Comparison of ENCODE assay signal across 13 mouse cellular contexts in genomic region chr7:30358378-30359186, GRCm38 (mm10). TPM values are rescaled to one million over a fixed set of nuclear protein-coding genes. Genes with fewer than 3 reads are reported as not detected.
DNase-seq lines count a peak whose midpoint lies in the region; ATAC-seq and TF ChIP-seq lines count a peak whose summit lies in the region.
"Had no signal": no experiment of that assay in that cellular context is flagged by ENCODE, and none has a peak within 500 bp of the region (broad histone marks: within the 10 kb centered on the region; RNA-seq: fewer than 3 reads in every experiment).

No protein-coding gene starts in this region.

- no peak for DNase-seq in hindbrain, embryonic 10.5 days (ENCODE audit: low spot score)
- no peak for DNase-seq in midbrain, postnatal 0 days (ENCODE audit: low spot score)
- DNase-seq in embryo, embryonic 9.5 days (ENCODE audit: extremely low spot score) = no peak
- no peak for DNase-seq in embryo, embryonic 10.5 days (ENCODE audit: low spot score)
- DNase-seq: adrenal gland, adult 8-10 months; lung, embryonic 14.5 days had no signal

- no peaks in the 10 kb centered on the region for H3K27me3 ChIP-seq in hindbrain, embryonic 13.5 days
- no peaks in the 10 kb centered on the region for H3K27me3 ChIP-seq in hindbrain, embryonic 10.5 days (ENCODE audit: insufficient read depth, poor library complexity, severe bottlenecking)
- H3K27me3 ChIP-seq in hindbrain, embryonic 16.5 days (replicated peaks; ENCODE audit: control insufficient read depth, insufficient read depth, low read length) = no peaks in the 10 kb centered on the region
- H3K27me3 ChIP-seq in kidney, embryonic 16.5 days (ENCODE audit: insufficient read depth, low read length) = no peaks in the 10 kb centered on the region
- H3K27me3 ChIP-seq in midbrain, postnatal 0 days (ENCODE audit: insufficient read depth, low read length) = no peaks in the 10 kb centered on the region
- H3K27me3 ChIP-seq in heart, embryonic 12.5 days (replicated peaks) = peaks cover 33% of the 10 kb centered on the region

- 44% methylated on average over 7 of the region's 7 CpGs for WGBS in hindbrain, embryonic 13.5 days
- 76% methylated on average over 7 of the region's 7 CpGs for WGBS in hindbrain, embryonic 10.5 days
- 55% methylated on average over 7 of the region's 7 CpGs for WGBS in hindbrain, embryonic 16.5 days
- whole genome bisulfite sequencing in kidney, embryonic 16.5 days = 55% methylated on average over 7 of the region's 7 CpGs
- WGBS in midbrain, postnatal 0 days = 68% methylated on average over 7 of the region's 7 CpGs
- WGBS in heart, embryonic 12.5 days = 70% methylated on average over 7 of the region's 7 CpGs

- H3K9ac ChIP-seq in hindbrain, embryonic 13.5 days = peak overlapping the region; percentile 60
- H3K9ac ChIP-seq in hindbrain, embryonic 16.5 days (ENCODE audit: low read depth, low read length) = no peak overlapping the region
- peak overlapping the region; percentile 23; the same call in 1 of the 2 replicates for H3K9ac ChIP-seq in kidney, embryonic 16.5 days (replicated peaks; ENCODE audit: low read length)
- 0 out of 2 replicates have a peak overlapping the region, but pooled peaks have one; percentile 1 for H3K9ac ChIP-seq in midbrain, postnatal 0 days (replicated peaks; ENCODE audit: low read length, poor library complexity, severe bottlenecking)
- no peak overlapping the region for H3K9ac ChIP-seq in heart, embryonic 12.5 days
- H3K9ac ChIP-seq: heart, embryonic 13.5 days; lung, embryonic 14.5 days had no signal

- peaks cover 84% of the 10 kb centered on the region for H3K4me1 ChIP-seq in hindbrain, embryonic 13.5 days (replicated peaks)
- peaks cover 61% of the 10 kb centered on the region for H3K4me1 ChIP-seq in hindbrain, embryonic 10.5 days (replicated peaks)
- peaks cover 45% of the 10 kb centered on the region for H3K4me1 ChIP-seq in hindbrain, embryonic 16.5 days (ENCODE audit: control insufficient read depth, insufficient read depth, low read depth, low read length)
- peaks cover 40% of the 10 kb centered on the region for H3K4me1 ChIP-seq in kidney, embryonic 16.5 days (ENCODE audit: insufficient read depth, low read length)
- H3K4me1 ChIP-seq in midbrain, postnatal 0 days (ENCODE audit: insufficient read depth, low read length) = peaks cover 17% of the 10 kb centered on the region; the same call in 1 of the 2 replicates
- H3K4me1 ChIP-seq in heart, embryonic 12.5 days (replicated peaks) = peaks cover 17% of the 10 kb centered on the region; the same call in 1 of the 2 replicates
- H3K4me1 ChIP-seq: megakaryocyte, embryonic 14.5 days had no signal

- no peak for ATAC-seq in hindbrain, embryonic 13.5 days (ENCODE audit: low FRiP score)
- ATAC-seq in hindbrain, embryonic 16.5 days = no peak
- ATAC-seq in kidney, embryonic 16.5 days (ENCODE audit: low FRiP score, low TSS enrichment) = 0 out of 2 replicates have a peak, but pooled peaks have one; percentile 42
- ATAC-seq in midbrain, postnatal 0 days (ENCODE audit: low FRiP score) = no peak
- ATAC-seq in heart, embryonic 12.5 days (ENCODE audit: insufficient number of reproducible peaks, low FRiP score) = no peak

- H3K36me3 ChIP-seq in hindbrain, embryonic 13.5 days = peaks cover 49% of the 10 kb centered on the region
- H3K36me3 ChIP-seq in hindbrain, embryonic 10.5 days = peaks cover 51% of the 10 kb centered on the region
- peaks cover 17% of the 10 kb centered on the region for H3K36me3 ChIP-seq in hindbrain, embryonic 16.5 days (ENCODE audit: control insufficient read depth, insufficient read depth, low read length)
- H3K36me3 ChIP-seq in kidney, embryonic 16.5 days (ENCODE audit: insufficient read depth, low read length) = peaks cover 21% of the 10 kb centered on the region
- H3K36me3 ChIP-seq in midbrain, postnatal 0 days (ENCODE audit: insufficient read depth, low read length) = peaks cover 39% of the 10 kb centered on the region
- H3K36me3 ChIP-seq in heart, embryonic 12.5 days = peaks cover 18% of the 10 kb centered on the region

- H3K9me3 ChIP-seq in hindbrain, embryonic 13.5 days = no peaks in the 10 kb centered on the region
- H3K9me3 ChIP-seq in hindbrain, embryonic 10.5 days = no peaks in the 10 kb centered on the region; the same call in 1 of the 2 replicates
- H3K9me3 ChIP-seq in hindbrain, embryonic 16.5 days (ENCODE audit: control insufficient read depth, low read length) = no peaks in the 10 kb centered on the region
- no peaks in the 10 kb centered on the region for H3K9me3 ChIP-seq in kidney, embryonic 16.5 days (ENCODE audit: low read length)
- H3K9me3 ChIP-seq in midbrain, postnatal 0 days (ENCODE audit: low read length) = no peaks in the 10 kb centered on the region
- no peaks in the 10 kb centered on the region for H3K9me3 ChIP-seq in heart, embryonic 12.5 days (replicated peaks)
- H3K9me3 ChIP-seq: heart, embryonic 13.5 days; megakaryocyte, embryonic 14.5 days had no signal

- peak overlapping the region; percentile 29 for H3K4me3 ChIP-seq in hindbrain, embryonic 13.5 days
- no peak overlapping the region for H3K4me3 ChIP-seq in hindbrain, embryonic 10.5 days
- no peak overlapping the region for H3K4me3 ChIP-seq in hindbrain, embryonic 16.5 days (ENCODE audit: low read length)
- peak overlapping the region; percentile 23; the same call in 1 of the 2 replicates for H3K4me3 ChIP-seq in kidney, embryonic 16.5 days (ENCODE audit: low read length)
- no peak overlapping the region for H3K4me3 ChIP-seq in midbrain, postnatal 0 days (ENCODE audit: low read depth, low read length)
- no peak overlapping the region for H3K4me3 ChIP-seq in heart, embryonic 12.5 days
- H3K4me3 ChIP-seq: heart, embryonic 13.5 days; megakaryocyte, embryonic 14.5 days had no signal

- H3K4me2 ChIP-seq in hindbrain, embryonic 13.5 days = peak overlapping the region; percentile 88
- H3K4me2 ChIP-seq in hindbrain, embryonic 16.5 days (ENCODE audit: low read length) = peak overlapping the region; percentile 10
- peak overlapping the region; percentile 33 for H3K4me2 ChIP-seq in kidney, embryonic 16.5 days (replicated peaks; ENCODE audit: low read depth, low read length)
- H3K4me2 ChIP-seq in midbrain, postnatal 0 days (ENCODE audit: low read depth, low read length, poor library complexity, severe bottlenecking) = no peak overlapping the region
- no peak overlapping the region for H3K4me2 ChIP-seq in heart, embryonic 12.5 days
- H3K4me2 ChIP-seq: heart, embryonic 13.5 days; lung, embryonic 14.5 days had no signal

- TF ChIP-seq CTCF in midbrain, postnatal 0 days (IDR thresholded peaks at IDR 0.05) = no peak

- no peak overlapping the region for H3K27ac ChIP-seq in hindbrain, embryonic 13.5 days
- H3K27ac ChIP-seq in hindbrain, embryonic 10.5 days = no peak overlapping the region
- H3K27ac ChIP-seq in hindbrain, embryonic 16.5 days (ENCODE audit: low read depth, low read length) = no peak overlapping the region
- H3K27ac ChIP-seq in kidney, embryonic 16.5 days (ENCODE audit: low read length) = peak overlapping the region; percentile 95
- no peak overlapping the region for H3K27ac ChIP-seq in midbrain, postnatal 0 days (ENCODE audit: low read depth, low read length)
- no peak overlapping the region for H3K27ac ChIP-seq in heart, embryonic 12.5 days (ENCODE audit: poor library complexity, severe bottlenecking)
- H3K27ac ChIP-seq: heart, embryonic 13.5 days had no signal

RNA-seq across cellular contexts. Expression of gene Lrfn3, which starts 4.0 kb away (rescaled TPM):
- 13.2 and 13.4 TPM in 2 replicates for polyA plus RNA-seq in hindbrain, embryonic 13.5 days (2015; fragmentation: Nextera tagmentation; extraction: Ambion mirVana)
- 5.5 and 7.8 TPM in 2 replicates for polyA plus RNA-seq in hindbrain, embryonic 10.5 days (2016; fragmentation: Nextera tagmentation; extraction: Ambion mirVana)
- polyA plus RNA-seq in hindbrain, embryonic 16.5 days (2015; fragmentation: Nextera tagmentation; extraction: Ambion mirVana) = 15.8 and 16.8 TPM in 2 replicates
- 6.8 and 8.3 TPM in 2 replicates for polyA plus RNA-seq in kidney, embryonic 16.5 days (2015; fragmentation: Nextera tagmentation; extraction: Ambion mirVana)
- total RNA-seq in midbrain, postnatal 0 days (2014; rRNA removed) = 44.8 and 47.5 TPM in 2 replicates
- 22.1 and 24.8 TPM in 2 replicates for polyA plus RNA-seq in midbrain, postnatal 0 days (2015; fragmentation: Nextera tagmentation; extraction: Ambion mirVana)
- 2.3 and 2.8 TPM in 2 replicates for polyA plus RNA-seq in heart, embryonic 12.5 days (2016; fragmentation: Nextera tagmentation; extraction: Ambion mirVana)
- total RNA-seq: common myeloid progenitor, adult 5-6 weeks had no signal

RNA-seq across cellular contexts. Expression of gene Sdhaf1, which starts 34.9 kb away (rescaled TPM):
- 21.4 and 21.6 TPM in 2 replicates for polyA plus RNA-seq in hindbrain, embryonic 13.5 days (2015; fragmentation: Nextera tagmentation; extraction: Ambion mirVana)
- polyA plus RNA-seq in hindbrain, embryonic 10.5 days (2016; fragmentation: Nextera tagmentation; extraction: Ambion mirVana) = 19.6 and 23.1 TPM in 2 replicates
- 16.8 and 17.0 TPM in 2 replicates for polyA plus RNA-seq in hindbrain, embryonic 16.5 days (2015; fragmentation: Nextera tagmentation; extraction: Ambion mirVana)
- 17.2 and 18.1 TPM in 2 replicates for polyA plus RNA-seq in kidney, embryonic 16.5 days (2015; fragmentation: Nextera tagmentation; extraction: Ambion mirVana)
- 11.5 and 14.7 TPM in 2 replicates for total RNA-seq in midbrain, postnatal 0 days (2014; rRNA removed)
- 16.5 and 16.8 TPM in 2 replicates for polyA plus RNA-seq in midbrain, postnatal 0 days (2015; fragmentation: Nextera tagmentation; extraction: Ambion mirVana)
- polyA plus RNA-seq in heart, embryonic 12.5 days (2016; fragmentation: Nextera tagmentation; extraction: Ambion mirVana) = 16.7 and 17.0 TPM in 2 replicates

RNA-seq across cellular contexts. Expression of gene E130208F15Rik, which starts 37.0 kb away (rescaled TPM):
- 0.36 TPM in 1 of 2 replicates, not detected in the other for polyA plus RNA-seq in hindbrain, embryonic 13.5 days (2015; fragmentation: Nextera tagmentation; extraction: Ambion mirVana)
- polyA plus RNA-seq in hindbrain, embryonic 10.5 days (2016; fragmentation: Nextera tagmentation; extraction: Ambion mirVana) = 1.6 and 3.7 TPM in 2 replicates
- polyA plus RNA-seq in hindbrain, embryonic 16.5 days (2015; fragmentation: Nextera tagmentation; extraction: Ambion mirVana) = 0.21 and 0.54 TPM in 2 replicates
- polyA plus RNA-seq in kidney, embryonic 16.5 days (2015; fragmentation: Nextera tagmentation; extraction: Ambion mirVana) = 2.3 and 3.7 TPM in 2 replicates
- total RNA-seq in midbrain, postnatal 0 days (2014; rRNA removed) = 0.05 and 0.19 TPM in 2 replicates
- polyA plus RNA-seq in midbrain, postnatal 0 days (2015; fragmentation: Nextera tagmentation; extraction: Ambion mirVana) = not detected in 2 replicates
- polyA plus RNA-seq in heart, embryonic 12.5 days (2016; fragmentation: Nextera tagmentation; extraction: Ambion mirVana) = 1.7 and 2.9 TPM in 2 replicates
- polyA plus RNA-seq: lung, embryonic 14.5 days had no signal

RNA-seq across cellular contexts. Expression of gene Syne4, which starts 44.0 kb away (rescaled TPM):
- polyA plus RNA-seq in hindbrain, embryonic 13.5 days (2015; fragmentation: Nextera tagmentation; extraction: Ambion mirVana) = 13.1 and 16.8 TPM in 2 replicates
- 26.8 and 28.1 TPM in 2 replicates for polyA plus RNA-seq in hindbrain, embryonic 10.5 days (2016; fragmentation: Nextera tagmentation; extraction: Ambion mirVana)
- 14.6 and 14.8 TPM in 2 replicates for polyA plus RNA-seq in hindbrain, embryonic 16.5 days (2015; fragmentation: Nextera tagmentation; extraction: Ambion mirVana)
- polyA plus RNA-seq in kidney, embryonic 16.5 days (2015; fragmentation: Nextera tagmentation; extraction: Ambion mirVana) = 129 and 136 TPM in 2 replicates
- 7.3 and 14.1 TPM in 2 replicates for total RNA-seq in midbrain, postnatal 0 days (2014; rRNA removed)
- polyA plus RNA-seq in midbrain, postnatal 0 days (2015; fragmentation: Nextera tagmentation; extraction: Ambion mirVana) = 11.7 and 13.6 TPM in 2 replicates
- 18.4 and 19.5 TPM in 2 replicates for polyA plus RNA-seq in heart, embryonic 12.5 days (2016; fragmentation: Nextera tagmentation; extraction: Ambion mirVana)
- total RNA-seq: common myeloid progenitor, adult 5-6 weeks had no signal

RNA-seq across cellular contexts. Expression of gene Alkbh6, which starts 50.1 kb away (rescaled TPM):
- polyA plus RNA-seq in hindbrain, embryonic 13.5 days (2015; fragmentation: Nextera tagmentation; extraction: Ambion mirVana) = 118 and 126 TPM in 2 replicates
- 93.6 and 117 TPM in 2 replicates for polyA plus RNA-seq in hindbrain, embryonic 10.5 days (2016; fragmentation: Nextera tagmentation; extraction: Ambion mirVana)
- 124 and 131 TPM in 2 replicates for polyA plus RNA-seq in hindbrain, embryonic 16.5 days (2015; fragmentation: Nextera tagmentation; extraction: Ambion mirVana)
- polyA plus RNA-seq in kidney, embryonic 16.5 days (2015; fragmentation: Nextera tagmentation; extraction: Ambion mirVana) = 106 and 107 TPM in 2 replicates
- total RNA-seq in midbrain, postnatal 0 days (2014; rRNA removed) = 76.1 and 121 TPM in 2 replicates
- 129 and 140 TPM in 2 replicates for polyA plus RNA-seq in midbrain, postnatal 0 days (2015; fragmentation: Nextera tagmentation; extraction: Ambion mirVana)
- 56.8 and 59.0 TPM in 2 replicates for polyA plus RNA-seq in heart, embryonic 12.5 days (2016; fragmentation: Nextera tagmentation; extraction: Ambion mirVana)

Comparison
In these comparisons a context has a peak if more than half of its experiments do, and no peak if none do; other contexts are left out.
1. H3K4me3 ChIP-seq: peak in hindbrain, embryonic 13.5 days (single experiment) and kidney, embryonic 16.5 days (single experiment); none in hindbrain, embryonic 10.5 days (single experiment), hindbrain, embryonic 16.5 days (single experiment), midbrain, postnatal 0 days (single experiment) and heart, embryonic 12.5 days (single experiment).
2. H3K9ac ChIP-seq: peak in hindbrain, embryonic 13.5 days (single experiment), kidney, embryonic 16.5 days (single experiment) and midbrain, postnatal 0 days (single experiment); none in hindbrain, embryonic 16.5 days (single experiment) and heart, embryonic 12.5 days (single experiment).
3. H3K4me2 ChIP-seq: peak in hindbrain, embryonic 13.5 days (single experiment), hindbrain, embryonic 16.5 days (single experiment) and kidney, embryonic 16.5 days (single experiment); none in midbrain, postnatal 0 days (single experiment) and heart, embryonic 12.5 days (single experiment).